ENCODE assay signal across 8 mouse cellular contexts in the genomic region with DNA sequence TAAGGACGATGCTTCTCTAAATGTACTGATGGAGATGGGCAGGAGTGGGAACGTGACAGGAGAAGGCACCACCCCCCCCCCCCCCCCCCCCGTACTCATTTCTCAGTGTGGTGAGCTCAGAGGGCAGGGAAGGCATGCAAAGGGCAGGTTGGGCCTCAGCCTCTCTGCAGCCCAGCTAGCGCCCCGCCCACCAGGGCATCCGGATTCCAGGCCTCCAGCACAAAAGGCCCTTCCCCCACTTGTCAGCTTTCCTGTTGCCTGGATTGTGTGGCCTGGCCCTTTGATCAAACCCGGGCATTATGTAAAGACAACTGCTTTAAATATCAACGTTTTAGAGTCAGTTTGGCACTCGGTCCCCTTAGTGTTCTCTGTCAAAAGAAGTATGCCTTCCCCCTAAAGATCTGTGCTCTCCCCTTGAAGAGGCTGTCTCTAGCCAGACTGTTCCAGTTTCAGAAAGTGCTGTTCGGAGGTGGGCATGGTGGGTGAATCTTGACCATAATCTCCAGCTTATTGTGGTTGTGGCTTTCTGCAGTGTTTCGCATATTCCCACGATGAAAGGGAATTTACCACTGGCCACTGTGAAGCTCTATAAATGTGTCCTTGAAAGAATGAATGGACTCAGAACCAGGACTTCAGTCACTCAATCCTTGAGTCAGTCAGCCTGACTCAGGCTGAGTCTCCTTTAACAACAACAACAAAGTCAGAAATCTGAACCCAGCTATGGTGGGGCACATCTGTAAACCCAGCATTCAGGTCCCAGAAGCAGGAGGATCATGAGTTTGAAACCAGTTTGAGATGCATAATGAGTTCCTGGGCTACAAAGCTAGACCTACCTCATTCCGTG.
DNase-seq lines count a peak whose midpoint lies in the region; ATAC-seq and TF ChIP-seq lines count a peak whose summit lies in the region.

No protein-coding gene starts in this region.

- TF ChIP-seq CTCF in kidney, adult 2 months (conservative IDR thresholded peaks at IDR 0.05; ENCODE audit: insufficient read depth, insufficient read length, low read depth, low read length) = no peak
- no peak for TF ChIP-seq CTCF in lung, embryonic 14.5 days (IDR thresholded peaks at IDR 0.05; ENCODE audit: low read depth)

- H3K4me3 ChIP-seq in heart, embryonic 10.5 days = peak overlapping the region; percentile 31; the same call in 1 of the 2 replicates
- no peak overlapping the region for H3K4me3 ChIP-seq in kidney, adult 2 months (ENCODE audit: insufficient read depth, low read depth, low read length)
- H3K4me3 ChIP-seq in lung, embryonic 14.5 days (ENCODE audit: low read depth, low read length) = no peak overlapping the region

- H3K4me2 ChIP-seq in lung, embryonic 14.5 days = peak overlapping the region; percentile 37

- H3K4me1 ChIP-seq in heart, embryonic 10.5 days = peaks cover 20% of the 10 kb centered on the region
- H3K4me1 ChIP-seq in kidney, adult 2 months (ENCODE audit: control insufficient read depth, insufficient read depth, low read length) = peaks cover 15% of the 10 kb centered on the region; the same call in 1 of the 2 replicates
- peaks cover 15% of the 10 kb centered on the region for H3K4me1 ChIP-seq in lung, embryonic 14.5 days (ENCODE audit: insufficient read depth)

- H3K27ac ChIP-seq in heart, embryonic 10.5 days = peak overlapping the region; percentile 92
- peak overlapping the region; percentile 67 for H3K27ac ChIP-seq in kidney, adult 2 months (ENCODE audit: insufficient read depth, low read depth, low read length)
- peak overlapping the region; percentile 91 for H3K27ac ChIP-seq in lung, embryonic 14.5 days (ENCODE audit: low read depth)

- ATAC-seq in lung, embryonic 14.5 days (ENCODE audit: insufficient read depth) = peak; percentile 96

- no peaks in the 10 kb centered on the region for H3K36me3 ChIP-seq in heart, embryonic 10.5 days
- H3K36me3 ChIP-seq in kidney, adult 2 months (ENCODE audit: control insufficient read depth, insufficient read depth, low read length) = no peaks in the 10 kb centered on the region
- no peaks in the 10 kb centered on the region for H3K36me3 ChIP-seq in lung, embryonic 14.5 days (ENCODE audit: insufficient read depth)

- peak; percentile 30 to 51 for DNase-seq in cerebellum, postnatal 10 days
- DNase-seq in cerebellum, adult 9-11 months = no peak
- DNase-seq in embryo, embryonic 11 days = peak; percentile 96
- peak; percentile 95 for DNase-seq in heart, embryonic 10.5 days (ENCODE audit: low spot score)
- DNase-seq in kidney, adult 2 months = peak; percentile 95
- peak; percentile 96 for DNase-seq in lung, embryonic 14.5 days
- DNase-seq in retina, postnatal 1 day = peak; percentile 92
- DNase-seq in right cerebral cortex, adult 2 months (ENCODE audit: low spot score in 2 of 2) = no peak

- H3K9me3 ChIP-seq in heart, embryonic 10.5 days = no peaks in the 10 kb centered on the region
- H3K9me3 ChIP-seq in lung, embryonic 14.5 days (ENCODE audit: low read depth, low read length) = no peaks in the 10 kb centered on the region

- no peak for TF ChIP-seq POLR2A in kidney, adult 2 months (IDR thresholded peaks at IDR 0.05; ENCODE audit: low read depth, low read length)

- WGBS in heart, embryonic 10.5 days = 15% methylated on average over 13 of the region's 13 CpGs
- WGBS in kidney, adult 2 months = 18% methylated on average over 13 of the region's 13 CpGs
- 13% methylated on average over 13 of the region's 13 CpGs for WGBS in lung, embryonic 14.5 days

- H3K27me3 ChIP-seq in heart, embryonic 10.5 days (ENCODE audit: insufficient read depth, poor library complexity, severe bottlenecking) = no peaks in the 10 kb centered on the region
- H3K27me3 ChIP-seq in kidney, adult 2 months (replicated peaks; ENCODE audit: control insufficient read depth, insufficient read depth, low read length) = no peaks in the 10 kb centered on the region
- no peaks in the 10 kb centered on the region for H3K27me3 ChIP-seq in lung, embryonic 14.5 days (ENCODE audit: insufficient read depth, low read length)

- H3K9ac ChIP-seq in lung, embryonic 14.5 days = peak overlapping the region; percentile 27

Comparison
In these comparisons a context has a peak if more than half of its experiments do, and no peak if none do; other contexts are left out.
1. DNase-seq: peak in cerebellum, postnatal 10 days (2 of 2), embryo, embryonic 11 days (single experiment), heart, embryonic 10.5 days (single experiment), kidney, adult 2 months (single experiment), lung, embryonic 14.5 days (single experiment) and retina, postnatal 1 day (single experiment); none in cerebellum, adult 9-11 months (single experiment) and right cerebral cortex, adult 2 months (0 of 2).
2. Peak in every context shown above with its lines, with median percentiles within 50 percentile points of each other: H3K27ac ChIP-seq.